Mouse (Mus musculus): ENCODE data around the gene Ankrd54.

- TF ChIP-seq ZKSCAN1 (IDR thresholded peaks at IDR 0.05; ENCODE audit: borderline replicate concordance, low read depth, low read length) (no peak), CTCF (conservative IDR thresholded peaks at IDR 0.05 in 1 of 2, IDR thresholded peaks at IDR 0.05 in 1 of 2; ENCODE audit: low read depth in 2 of 2, low read length in 2 of 2) (no peak), MAX (IDR thresholded peaks at IDR 0.05; ENCODE audit: low read length) (no peak), KAT2A (IDR thresholded peaks at IDR 0.05; ENCODE audit: insufficient replicate concordance, low read length) (no peak)
Observed at GRCm38 (mm10) chr15:79006638-79007037, 56.1 kb downstream of the Ankrd54 start.
